In the genomic region with DNA sequence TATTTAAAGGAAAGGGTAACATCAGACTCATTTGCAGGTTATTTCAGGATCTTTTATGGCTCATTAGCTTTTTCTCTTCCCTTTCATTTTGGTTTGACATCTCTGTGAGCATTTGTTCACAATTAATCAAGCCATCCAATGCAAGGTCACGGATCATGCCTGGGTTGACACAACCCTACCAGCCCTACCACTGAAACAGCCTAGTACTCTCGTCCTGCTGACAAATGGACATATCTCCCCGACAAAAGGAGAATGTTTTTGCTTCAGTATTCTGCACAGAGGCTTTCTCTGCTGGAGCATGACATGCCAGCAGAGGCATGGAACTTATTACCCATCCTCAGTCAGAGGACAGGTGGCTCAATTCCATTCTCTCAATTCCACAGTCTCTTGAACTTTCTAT, we compare ENCODE assay signal across 23 mouse cellular contexts.
DNase-seq lines count a peak whose midpoint lies in the region; ATAC-seq and TF ChIP-seq lines count a peak whose summit lies in the region.
"Had no signal": no experiment of that assay in that cellular context is flagged by ENCODE, and none has a peak within 500 bp of the region (broad histone marks: within the 10 kb centered on the region; RNA-seq: fewer than 3 reads in every experiment).

No protein-coding gene starts in this region.

- no peak for TF ChIP-seq POLR2A in kidney, adult 2 months (IDR thresholded peaks at IDR 0.05; ENCODE audit: low read depth, low read length)
- no peak for TF ChIP-seq POLR2A in olfactory bulb, adult 2 months (IDR thresholded peaks at IDR 0.05; ENCODE audit: insufficient read depth, low read depth, low read length)

- no peaks in the 10 kb centered on the region for H3K27me3 ChIP-seq in kidney, embryonic 14.5 days (ENCODE audit: control insufficient read depth, insufficient read depth, low read length)
- H3K27me3 ChIP-seq in kidney, embryonic 15.5 days = no peaks in the 10 kb centered on the region
- no peaks in the 10 kb centered on the region for H3K27me3 ChIP-seq in kidney, adult 2 months (replicated peaks; ENCODE audit: control insufficient read depth, insufficient read depth, low read length)
- no peaks in the 10 kb centered on the region for H3K27me3 ChIP-seq in kidney, embryonic 16.5 days (ENCODE audit: insufficient read depth, low read length)
- H3K27me3 ChIP-seq: CH12.LX, Patski had no signal

- no peak for TF ChIP-seq CTCF in kidney, adult 2 months (conservative IDR thresholded peaks at IDR 0.05; ENCODE audit: insufficient read depth, insufficient read length, low read depth, low read length)
- TF ChIP-seq CTCF in olfactory bulb, adult 2 months (IDR thresholded peaks at IDR 0.05; ENCODE audit: insufficient read depth, low read depth, low read length) = no peak

- no peak overlapping the region for H3K27ac ChIP-seq in kidney, embryonic 14.5 days (ENCODE audit: low read depth, low read length)
- H3K27ac ChIP-seq in kidney, embryonic 15.5 days = no peak overlapping the region
- no peak overlapping the region for H3K27ac ChIP-seq in kidney, adult 2 months (ENCODE audit: insufficient read depth, low read depth, low read length)
- H3K27ac ChIP-seq in kidney, embryonic 16.5 days (ENCODE audit: low read length) = no peak overlapping the region
- H3K27ac ChIP-seq in olfactory bulb, adult 2 months (ENCODE audit: insufficient read depth, low read depth, low read length) = peak overlapping the region; percentile 68

- 45% methylated on average over 3 of the region's 3 CpGs for WGBS in kidney, embryonic 14.5 days
- 38% methylated on average over 3 of the region's 3 CpGs for whole genome bisulfite sequencing in kidney, embryonic 15.5 days
- WGBS in kidney, adult 2 months = 40% methylated on average over 3 of the region's 3 CpGs
- 30% methylated on average over 3 of the region's 3 CpGs for WGBS in kidney, embryonic 16.5 days
- WGBS in olfactory bulb, adult 2 months = 59% methylated on average over 3 of the region's 3 CpGs

- H3K4me1 ChIP-seq in kidney, embryonic 14.5 days (ENCODE audit: control insufficient read depth, insufficient read depth, low read length) = no peaks in the 10 kb centered on the region
- H3K4me1 ChIP-seq in kidney, embryonic 15.5 days = no peaks in the 10 kb centered on the region
- H3K4me1 ChIP-seq in kidney, adult 2 months (ENCODE audit: control insufficient read depth, insufficient read depth, low read length) = no peaks in the 10 kb centered on the region
- no peaks in the 10 kb centered on the region for H3K4me1 ChIP-seq in kidney, embryonic 16.5 days (ENCODE audit: insufficient read depth, low read length)
- H3K4me1 ChIP-seq in olfactory bulb, adult 2 months (ENCODE audit: control insufficient read depth, insufficient read depth, low read length) = no peaks in the 10 kb centered on the region

- no peaks in the 10 kb centered on the region for H3K9me3 ChIP-seq in kidney, embryonic 14.5 days (ENCODE audit: control insufficient read depth, low read length)
- H3K9me3 ChIP-seq in kidney, embryonic 15.5 days (replicated peaks) = no peaks in the 10 kb centered on the region
- no peaks in the 10 kb centered on the region for H3K9me3 ChIP-seq in kidney, embryonic 16.5 days (ENCODE audit: low read length)
- H3K9me3 ChIP-seq: G1E had no signal

- peak; percentile 49; the same call in 1 of the 2 replicates for ATAC-seq in kidney, embryonic 14.5 days (ENCODE audit: low FRiP score, low TSS enrichment)
- ATAC-seq in kidney, embryonic 15.5 days (replicated peaks; ENCODE audit: low FRiP score) = peak; percentile 75
- ATAC-seq in kidney, embryonic 16.5 days (ENCODE audit: low FRiP score, low TSS enrichment) = peak; percentile 54; the same call in 1 of the 2 replicates
- ATAC-seq: activated CD4-positive, CD25-positive, alpha-beta regulatory T cell, adult 4 months; CD4-positive, CD25-positive, alpha-beta regulatory T cell, adult 4 months; Patski had no signal

- H3K36me3 ChIP-seq in kidney, embryonic 14.5 days (ENCODE audit: control insufficient read depth, insufficient read depth, low read length) = no peaks in the 10 kb centered on the region
- H3K36me3 ChIP-seq in kidney, embryonic 15.5 days = no peaks in the 10 kb centered on the region
- H3K36me3 ChIP-seq in kidney, adult 2 months (ENCODE audit: control insufficient read depth, insufficient read depth, low read length) = no peaks in the 10 kb centered on the region
- no peaks in the 10 kb centered on the region for H3K36me3 ChIP-seq in kidney, embryonic 16.5 days (ENCODE audit: insufficient read depth, low read length)
- H3K36me3 ChIP-seq: G1E had no signal

- H3K4me2 ChIP-seq in kidney, embryonic 14.5 days (replicated peaks; ENCODE audit: low read depth, low read length) = no peak overlapping the region
- H3K4me2 ChIP-seq in kidney, embryonic 15.5 days = no peak overlapping the region
- no peak overlapping the region for H3K4me2 ChIP-seq in kidney, embryonic 16.5 days (replicated peaks; ENCODE audit: low read depth, low read length)

- no peak overlapping the region for H3K4me3 ChIP-seq in kidney, embryonic 14.5 days (ENCODE audit: low read length)
- H3K4me3 ChIP-seq in kidney, embryonic 15.5 days (replicated peaks) = no peak overlapping the region
- no peak overlapping the region for H3K4me3 ChIP-seq in kidney, adult 2 months (ENCODE audit: insufficient read depth, low read depth, low read length)
- H3K4me3 ChIP-seq in kidney, embryonic 16.5 days (ENCODE audit: low read length) = no peak overlapping the region
- H3K4me3 ChIP-seq in olfactory bulb, adult 2 months (ENCODE audit: insufficient read depth, low read depth, low read length) = no peak overlapping the region

- no peak overlapping the region for H3K9ac ChIP-seq in kidney, embryonic 14.5 days (ENCODE audit: low read depth, low read length)
- no peak overlapping the region for H3K9ac ChIP-seq in kidney, embryonic 15.5 days
- no peak overlapping the region for H3K9ac ChIP-seq in kidney, embryonic 16.5 days (replicated peaks; ENCODE audit: low read length)

- no peak for DNase-seq in kidney, adult 11 months
- DNase-seq in kidney, adult 2 months = no peak
- DNase-seq in kidney, adult 8-10 months = no peak
- no peak for DNase-seq in adrenal gland, adult 18-20 months (ENCODE audit: low spot score in 2 of 2)
- DNase-seq: adrenal gland, adult 2 months; adrenal gland, adult 8-10 months; adrenal gland, postnatal 10 days; adrenal gland, postnatal 14 days; adrenal gland, postnatal 25 days; adrenal gland, postnatal 36 days; B cell, adult 2 months; cerebellum, adult 11 months; cerebellum, adult 11-12 months; cerebellum, adult 18-20 months had no signal
